Mouse (Mus musculus): ENCODE measurements at regions not wholly inside any gene's neighbourhood (a gene's known extent, or its start where the extent isn't known, plus 50 kb on each side); places are given as distances from the start of the nearest gene placed in this dataset.

DNA sequence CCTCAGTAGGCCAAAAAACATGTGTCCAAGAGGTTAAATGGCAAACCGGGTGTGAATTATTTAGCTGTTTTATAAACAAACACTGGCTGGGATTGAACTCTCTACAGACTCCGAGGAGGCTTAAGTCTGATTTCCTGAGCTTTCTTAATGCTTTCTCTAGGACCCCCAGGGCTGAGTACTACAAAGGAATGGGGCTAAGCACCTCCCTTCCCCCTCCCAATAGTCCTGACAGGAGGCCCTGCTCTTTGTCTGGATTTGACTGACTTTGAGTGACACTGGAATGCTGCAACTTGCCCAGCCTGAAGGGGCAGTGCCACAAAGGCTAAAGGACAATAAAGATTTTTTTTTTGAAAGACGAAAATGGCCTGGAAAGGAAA lies 647.1 kb downstream of the Adgrl2 start:
- no peak for TF ChIP-seq CTCF (IDR thresholded peaks at IDR 0.05; ENCODE audit: control insufficient read depth, insufficient read depth, insufficient replicate concordance, low read depth, low read length)
- no peak for TF ChIP-seq POLR2A (IDR thresholded peaks at IDR 0.05; ENCODE audit: control insufficient read depth, low read depth, low read length)

Data from testis, adult 2 months (tissue).